Mouse (Mus musculus) cerebellum, adult 2 months (tissue): ENCODE data around the gene Cenpb.

Experiments used
- CTCF ChIP-seq: fragments of 200-500 bp; IDR thresholded peaks from 2 replicates; pipeline ENCODE4 v1.5.1; 2011; ENCODE audit warnings: low read depth, mild to moderate bottlenecking, control low read depth, low read length, moderate library complexity, borderline replicate concordance; ENCODE audit not compliant: insufficient read depth
- POLR2A ChIP-seq: fragments of 200-500 bp; IDR thresholded peaks from 2 replicates; pipeline ENCODE4 v1.6.1; 2011; ENCODE audit warnings: low read length, control low read depth, borderline replicate concordance; ENCODE audit not compliant: insufficient read depth

- no peak for TF ChIP-seq CTCF
- no peak for TF ChIP-seq POLR2A
Observed at GRCm38 (mm10) chr2:131127161-131127730, 52.6 kb downstream of the Cenpb start, which contains the start of gene Hspa12b.
